Mouse (Mus musculus): ENCODE measurements at regions not wholly inside any gene's neighbourhood (a gene's known extent, or its start where the extent isn't known, plus 50 kb on each side); places are given as distances from the start of the nearest gene placed in this dataset.
"Not testable (repeated sequence)": the region's sequence is repeated elsewhere in the genome, so short reads cannot be mapped to it uniquely, and the experiment has no call there.

GRCm38 (mm10) chr9:4234796-4235195 lies 74.5 kb downstream of the Aasdhppt start:
- no peak for DNase-seq

GRCm38 (mm10) chr9:4214571-4214970 lies 94.7 kb downstream of the Aasdhppt start:
- DNase-seq, result not testable (repeated sequence)

- DNase-seq, result no peak
These were observed 99.2 kb downstream of the Aasdhppt start for GRCm38 (mm10) chr9:4209987-4210476.

- DNase-seq, result not testable (repeated sequence)
These were observed 116.5 kb downstream of the Aasdhppt start for GRCm38 (mm10) chr9:4192737-4193136.

- not testable (repeated sequence) for DNase-seq
These were observed 153.3 kb downstream of the Aasdhppt start for GRCm38 (mm10) chr9:4156011-4156410.

GRCm38 (mm10) chr9:4138829-4139228 lies 170.4 kb downstream of the Aasdhppt start:
- peak in 1 of 2 experiments; percentile 16 for DNase-seq

- DNase-seq, result no peak
These were observed 216.8 kb downstream of the Aasdhppt start for GRCm38 (mm10) chr9:4092518-4092917.

GRCm38 (mm10) chr9:4082668-4083067 lies 226.6 kb downstream of the Aasdhppt start:
- not testable (repeated sequence) for DNase-seq

GRCm38 (mm10) chr9:4061037-4061436 lies 248.2 kb downstream of the Aasdhppt start:
- DNase-seq, result no peak

GRCm38 (mm10) chr9:4048749-4049148 lies 260.5 kb downstream of the Aasdhppt start:
- no peak for DNase-seq

- DNase-seq, result not testable (repeated sequence)
These were observed 261.6 kb downstream of the Aasdhppt start for GRCm38 (mm10) chr9:4047654-4048053.

- no peak for DNase-seq
These were observed 268.2 kb downstream of the Aasdhppt start for GRCm38 (mm10) chr9:4040871-4041665.

GRCm38 (mm10) chr9:4027181-4027580 lies 282.1 kb downstream of the Aasdhppt start:
- DNase-seq, result not testable (repeated sequence)

- DNase-seq, result no peak
These were observed 289.2 kb downstream of the Aasdhppt start for GRCm38 (mm10) chr9:4020093-4020492.

GRCm38 (mm10) chr9:3996686-3997085 lies 312.6 kb downstream of the Aasdhppt start:
- no peak for DNase-seq

GRCm38 (mm10) chr9:3988383-3988782 lies 320.9 kb downstream of the Aasdhppt start:
- DNase-seq, result not testable (repeated sequence)

GRCm38 (mm10) chr9:3987971-3988370 lies 321.3 kb downstream of the Aasdhppt start:
- DNase-seq, result not testable (repeated sequence)

Data from heart, adult 18-20 months (tissue).